Mouse (Mus musculus) kidney, adult 18-20 months (tissue): ENCODE measurements around the gene Fars2.
A peak's percentile ranks its signal among the peaks of the same experiment; 100 is the strongest.
"Not testable (repeated sequence)": the region's sequence is repeated elsewhere in the genome, so short reads cannot be mapped to it uniquely, and the experiment has no call there.

Experiments
- DNase-seq: peaks from one replicate; pipeline ENCODE4 v3.0.0; 2021

Gene Fars2

GRCm38 (mm10) chr13:36297950-36298781 lies 181.0 kb downstream of the Fars2 start:
- DNase-seq = peak; percentile 56

- DNase-seq = no peak
Observed at GRCm38 (mm10) chr13:36298782-36299031, 181.5 kb downstream of the Fars2 start.

- peak; percentile 21 for DNase-seq
Observed at GRCm38 (mm10) chr13:36302770-36303169, 185.6 kb downstream of the Fars2 start.

- DNase-seq = no peak
Observed at GRCm38 (mm10) chr13:36305306-36305705, 188.1 kb downstream of the Fars2 start.

- no peak for DNase-seq
Observed at GRCm38 (mm10) chr13:36307386-36307785, 190.2 kb downstream of the Fars2 start.

GRCm38 (mm10) chr13:36309160-36309559 lies 191.9 kb downstream of the Fars2 start:
- DNase-seq = no peak

- DNase-seq = no peak
Observed at GRCm38 (mm10) chr13:36314218-36314617, 197.0 kb downstream of the Fars2 start.

GRCm38 (mm10) chr13:36314860-36315800 lies 197.9 kb downstream of the Fars2 start:
- DNase-seq = no peak

GRCm38 (mm10) chr13:36317824-36318223 lies 200.6 kb downstream of the Fars2 start:
- no peak for DNase-seq

- DNase-seq = no peak
Observed at GRCm38 (mm10) chr13:36324624-36325023, 207.4 kb downstream of the Fars2 start.

- DNase-seq = no peak
Observed at GRCm38 (mm10) chr13:36326539-36326938, 209.3 kb downstream of the Fars2 start.

- DNase-seq = no peak
Observed at GRCm38 (mm10) chr13:36329871-36330270, 212.7 kb downstream of the Fars2 start.

GRCm38 (mm10) chr13:36330542-36330941 lies 213.3 kb downstream of the Fars2 start:
- no peak for DNase-seq

GRCm38 (mm10) chr13:36334748-36335147 lies 217.5 kb downstream of the Fars2 start:
- DNase-seq = no peak

GRCm38 (mm10) chr13:36351529-36351928 lies 234.3 kb downstream of the Fars2 start:
- DNase-seq = no peak

GRCm38 (mm10) chr13:36357469-36357868 lies 240.3 kb downstream of the Fars2 start:
- DNase-seq = no peak

GRCm38 (mm10) chr13:36361419-36361818 lies 244.2 kb downstream of the Fars2 start:
- no peak for DNase-seq

- DNase-seq = not testable (repeated sequence)
Observed at GRCm38 (mm10) chr13:36365719-36366118, 248.5 kb downstream of the Fars2 start.

GRCm38 (mm10) chr13:36366304-36366703 lies 249.1 kb downstream of the Fars2 start:
- DNase-seq = no peak

- no peak for DNase-seq
Observed at GRCm38 (mm10) chr13:36367712-36368491, 250.7 kb downstream of the Fars2 start.

- DNase-seq = no peak
Observed at GRCm38 (mm10) chr13:36368799-36369198, 251.6 kb downstream of the Fars2 start.

- DNase-seq = no peak
Observed at GRCm38 (mm10) chr13:36369400-36369799, 252.2 kb downstream of the Fars2 start.

GRCm38 (mm10) chr13:36383236-36383635 lies 266.0 kb downstream of the Fars2 start:
- no peak for DNase-seq
